Mouse (Mus musculus): ENCODE results near the gene Rabgap1l. TPM values are rescaled to one million over a fixed set of nuclear protein-coding genes. Genes with fewer than 3 reads are reported as not detected.

Rabgap1l gene
- polyA plus RNA-seq, 1 experiment = 65.2 TPM

GRCm38 (mm10) chr1:160330222-160330621 is 462.8 kb downstream of the Rabgap1l start:
- TF ChIP-seq CTCF (IDR thresholded peaks at IDR 0.05; ENCODE audit: extremely low read depth, insufficient read depth, low read length) (no peak), POLR2A (IDR thresholded peaks at IDR 0.05; ENCODE audit: extremely low read depth, insufficient read depth, low read length) (no peak)
- Histone ChIP-seq H3K27ac (ENCODE audit: insufficient read depth, low read length) (no peak overlapping the region), H3K4me3 (ENCODE audit: insufficient read depth, low read length) (no peak overlapping the region)

GRCm38 (mm10) chr1:160329788-160330187 is 463.2 kb downstream of the Rabgap1l start:
- peaks cover 5% of the 10 kb centered on the region; the same call in 1 of the 2 replicates for H3K4me1 ChIP-seq (ENCODE audit: control insufficient read depth, insufficient read depth, low read length)
- no peak for TF ChIP-seq POLR2A (IDR thresholded peaks at IDR 0.05; ENCODE audit: extremely low read depth, insufficient read depth, low read length)
- no peak for TF ChIP-seq CTCF (IDR thresholded peaks at IDR 0.05; ENCODE audit: extremely low read depth, insufficient read depth, low read length)
- no peak overlapping the region for H3K27ac ChIP-seq (ENCODE audit: insufficient read depth, low read length)
- no peak overlapping the region for H3K4me3 ChIP-seq (ENCODE audit: insufficient read depth, low read length)

More at GRCm38 (mm10) chr1:160330222-160330621, 462.8 kb downstream of the Rabgap1l start:
- H3K4me1 ChIP-seq (ENCODE audit: control insufficient read depth, insufficient read depth, low read length) = peaks cover 6% of the 10 kb centered on the region; the same call in 1 of the 2 replicates

- no peak overlapping the region for H3K27ac ChIP-seq (ENCODE audit: insufficient read depth, low read length)
- peaks cover 4% of the 10 kb centered on the region; the same call in 1 of the 2 replicates for H3K4me1 ChIP-seq (ENCODE audit: control insufficient read depth, insufficient read depth, low read length)
- no peak overlapping the region for H3K4me3 ChIP-seq (ENCODE audit: insufficient read depth, low read length)
- TF ChIP-seq POLR2A (IDR thresholded peaks at IDR 0.05; ENCODE audit: extremely low read depth, insufficient read depth, low read length) (no peak), CTCF (IDR thresholded peaks at IDR 0.05; ENCODE audit: extremely low read depth, insufficient read depth, low read length) (no peak)
These were observed 465.5 kb downstream of the Rabgap1l start for GRCm38 (mm10) chr1:160327531-160327930.

- Histone ChIP-seq H3K4me3 (ENCODE audit: insufficient read depth, low read length) (no peak overlapping the region), H3K4me1 (ENCODE audit: control insufficient read depth, insufficient read depth, low read length) (peaks cover 1% of the 10 kb centered on the region; the same call in 1 of the 2 replicates), H3K27ac (ENCODE audit: insufficient read depth, low read length) (no peak overlapping the region)
- TF ChIP-seq POLR2A (IDR thresholded peaks at IDR 0.05; ENCODE audit: extremely low read depth, insufficient read depth, low read length) = no peak
- no peak for TF ChIP-seq CTCF (IDR thresholded peaks at IDR 0.05; ENCODE audit: extremely low read depth, insufficient read depth, low read length)
These were observed 467.5 kb downstream of the Rabgap1l start for GRCm38 (mm10) chr1:160325542-160325941.

GRCm38 (mm10) chr1:160320690-160321089 is 472.3 kb downstream of the Rabgap1l start:
- TF ChIP-seq POLR2A (IDR thresholded peaks at IDR 0.05; ENCODE audit: extremely low read depth, insufficient read depth, low read length) (no peak), CTCF (IDR thresholded peaks at IDR 0.05; ENCODE audit: extremely low read depth, insufficient read depth, low read length) (no peak)
- H3K27ac ChIP-seq (ENCODE audit: insufficient read depth, low read length) = no peak overlapping the region
- H3K4me3 ChIP-seq (ENCODE audit: insufficient read depth, low read length) = no peak overlapping the region
- no peaks in the 10 kb centered on the region for H3K4me1 ChIP-seq (ENCODE audit: control insufficient read depth, insufficient read depth, low read length)

- Histone ChIP-seq H3K27ac (ENCODE audit: insufficient read depth, low read length) (no peak overlapping the region), H3K4me1 (ENCODE audit: control insufficient read depth, insufficient read depth, low read length) (no peaks in the 10 kb centered on the region), H3K4me3 (ENCODE audit: insufficient read depth, low read length) (no peak overlapping the region)
- no peak for TF ChIP-seq CTCF (IDR thresholded peaks at IDR 0.05; ENCODE audit: extremely low read depth, insufficient read depth, low read length)
- TF ChIP-seq POLR2A (IDR thresholded peaks at IDR 0.05; ENCODE audit: extremely low read depth, insufficient read depth, low read length) = no peak
These were observed 474.8 kb downstream of the Rabgap1l start for GRCm38 (mm10) chr1:160318057-160318725.

- TF ChIP-seq CTCF (IDR thresholded peaks at IDR 0.05; ENCODE audit: extremely low read depth, insufficient read depth, low read length) = no peak
- TF ChIP-seq POLR2A (IDR thresholded peaks at IDR 0.05; ENCODE audit: extremely low read depth, insufficient read depth, low read length) = no peak
- Histone ChIP-seq H3K4me3 (ENCODE audit: insufficient read depth, low read length) (no peak overlapping the region), H3K27ac (ENCODE audit: insufficient read depth, low read length) (no peak overlapping the region), H3K4me1 (ENCODE audit: control insufficient read depth, insufficient read depth, low read length) (no peaks in the 10 kb centered on the region; the same call in 1 of the 2 replicates)
These were observed 476.8 kb downstream of the Rabgap1l start for GRCm38 (mm10) chr1:160316239-160316638.

GRCm38 (mm10) chr1:160312658-160313057 is 480.4 kb downstream of the Rabgap1l start:
- TF ChIP-seq CTCF (IDR thresholded peaks at IDR 0.05; ENCODE audit: extremely low read depth, insufficient read depth, low read length) (no peak), POLR2A (IDR thresholded peaks at IDR 0.05; ENCODE audit: extremely low read depth, insufficient read depth, low read length) (no peak)
- H3K4me3 ChIP-seq (ENCODE audit: insufficient read depth, low read length) = no peak overlapping the region
- no peaks in the 10 kb centered on the region; the same call in 1 of the 2 replicates for H3K4me1 ChIP-seq (ENCODE audit: control insufficient read depth, insufficient read depth, low read length)
- no peak overlapping the region for H3K27ac ChIP-seq (ENCODE audit: insufficient read depth, low read length)

GRCm38 (mm10) chr1:160311861-160312260 is 481.1 kb downstream of the Rabgap1l start:
- Histone ChIP-seq H3K27ac (ENCODE audit: insufficient read depth, low read length) (no peak overlapping the region), H3K4me3 (ENCODE audit: insufficient read depth, low read length) (no peak overlapping the region), H3K4me1 (ENCODE audit: control insufficient read depth, insufficient read depth, low read length) (no peaks in the 10 kb centered on the region; the same call in 1 of the 2 replicates)
- TF ChIP-seq CTCF (IDR thresholded peaks at IDR 0.05; ENCODE audit: extremely low read depth, insufficient read depth, low read length) = no peak
- no peak for TF ChIP-seq POLR2A (IDR thresholded peaks at IDR 0.05; ENCODE audit: extremely low read depth, insufficient read depth, low read length)

- H3K4me3 ChIP-seq (ENCODE audit: insufficient read depth, low read length) = no peak overlapping the region
- H3K4me1 ChIP-seq (ENCODE audit: control insufficient read depth, insufficient read depth, low read length) = no peaks in the 10 kb centered on the region; the same call in 1 of the 2 replicates
- H3K27ac ChIP-seq (ENCODE audit: insufficient read depth, low read length) = no peak overlapping the region
- no peak for TF ChIP-seq POLR2A (IDR thresholded peaks at IDR 0.05; ENCODE audit: extremely low read depth, insufficient read depth, low read length)
These were observed 483.1 kb downstream of the Rabgap1l start for GRCm38 (mm10) chr1:160309951-160310350.

All from cortical plate, adult 2 months (tissue).